Mouse (Mus musculus): ENCODE measurements around the gene Skap2.

DNA sequence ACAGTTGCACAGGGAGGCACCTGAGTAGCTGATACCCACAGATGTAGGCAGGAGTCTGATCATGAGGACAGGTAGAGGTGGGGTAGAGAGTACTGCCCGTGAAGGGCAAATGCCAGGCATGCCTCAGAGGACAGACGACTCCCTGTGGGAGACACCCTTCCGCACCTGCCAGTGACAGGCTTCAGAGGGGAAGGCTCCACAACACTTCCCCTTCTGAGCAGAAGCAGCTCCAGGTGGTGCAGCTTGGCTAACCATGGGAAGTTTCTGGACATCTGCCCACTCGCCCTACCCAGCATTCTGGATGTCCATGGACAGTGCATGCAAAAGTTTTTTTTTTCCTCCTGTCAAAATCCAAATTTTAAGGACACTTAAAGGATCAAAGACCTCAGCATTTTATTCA lies 190.3 kb downstream of the Skap2 start:
- no peak for TF ChIP-seq POLR2A (IDR thresholded peaks at IDR 0.05; ENCODE audit: borderline replicate concordance, low read depth, low read length)
- TF ChIP-seq CTCF (IDR thresholded peaks at IDR 0.05; ENCODE audit: low read depth, low read length): no peak

Measured in bone marrow macrophage, adult 2 months (primary cell).